Mouse (Mus musculus): ENCODE measurements at regions not wholly inside any gene's neighbourhood (a gene's known extent, or its start where the extent isn't known, plus 50 kb on each side); places are given as distances from the start of the nearest gene placed in this dataset.

GRCm38 (mm10) chr5:141091676-141092075, 91.3 kb upstream of the Card11 start:
- H3K9me3 ChIP-seq (replicated peaks): no peaks in the 10 kb centered on the region
- no peaks in the 10 kb centered on the region; the same call in 1 of the 2 replicates for H3K27me3 ChIP-seq
- 60% methylated on average over 14 of the region's 14 CpGs for WGBS
- H3K36me3 ChIP-seq: no peaks in the 10 kb centered on the region
- ATAC-seq (ENCODE audit: insufficient number of reproducible peaks, low FRiP score, low TSS enrichment, low read depth): no peak
- H3K4me1 ChIP-seq: no peaks in the 10 kb centered on the region
- H3K4me3 ChIP-seq (replicated peaks): no peak overlapping the region
- H3K9ac ChIP-seq: no peak overlapping the region
- no peak overlapping the region for H3K4me2 ChIP-seq (replicated peaks)
- H3K27ac ChIP-seq (replicated peaks): no peak overlapping the region

GRCm38 (mm10) chr5:141093641-141094040, 93.3 kb upstream of the Card11 start:
- no peaks in the 10 kb centered on the region; the same call in 1 of the 2 replicates for H3K27me3 ChIP-seq
- WGBS: 48% methylated on average over 4 of the region's 4 CpGs
- no peak for ATAC-seq (ENCODE audit: insufficient number of reproducible peaks, low FRiP score, low TSS enrichment, low read depth)
- no peaks in the 10 kb centered on the region for H3K4me1 ChIP-seq
- no peak overlapping the region for H3K4me3 ChIP-seq (replicated peaks)
- H3K9ac ChIP-seq: no peak overlapping the region
- H3K4me2 ChIP-seq (replicated peaks): no peak overlapping the region
- no peaks in the 10 kb centered on the region for H3K9me3 ChIP-seq (replicated peaks)
- H3K36me3 ChIP-seq: no peaks in the 10 kb centered on the region
- no peak overlapping the region for H3K27ac ChIP-seq (replicated peaks)

GRCm38 (mm10) chr5:141097878-141098277, 97.5 kb upstream of the Card11 start:
- H3K9ac ChIP-seq: no peak overlapping the region
- no peaks in the 10 kb centered on the region for H3K9me3 ChIP-seq (replicated peaks)
- no peaks in the 10 kb centered on the region for H3K4me1 ChIP-seq
- H3K4me2 ChIP-seq (replicated peaks): no peak overlapping the region
- no peaks in the 10 kb centered on the region for H3K27me3 ChIP-seq
- H3K4me3 ChIP-seq (replicated peaks): no peak overlapping the region
- no peak overlapping the region for H3K27ac ChIP-seq (replicated peaks)
- WGBS: 43% methylated on average over 4 of the region's 4 CpGs
- no peaks in the 10 kb centered on the region for H3K36me3 ChIP-seq
- ATAC-seq (ENCODE audit: insufficient number of reproducible peaks, low FRiP score, low TSS enrichment, low read depth): no peak

GRCm38 (mm10) chr5:141111666-141112065, 111.3 kb upstream of the Card11 start:
- Histone ChIP-seq H3K27me3 (no peaks in the 10 kb centered on the region), H3K9me3 (replicated peaks) (no peaks in the 10 kb centered on the region), H3K36me3 (no peaks in the 10 kb centered on the region), H3K9ac (no peak overlapping the region), H3K4me3 (replicated peaks) (no peak overlapping the region), H3K4me2 (replicated peaks) (no peak overlapping the region), H3K4me1 (peaks cover 4% of the 10 kb centered on the region; the same call in 1 of the 2 replicates), H3K27ac (replicated peaks) (no peak overlapping the region)
- 77% methylated on average over 3 of the region's 3 CpGs for WGBS
- ATAC-seq (ENCODE audit: insufficient number of reproducible peaks, low FRiP score, low TSS enrichment, low read depth): no peak

- no peak overlapping the region for H3K4me2 ChIP-seq (replicated peaks)
- H3K27ac ChIP-seq (replicated peaks): no peak overlapping the region
- 44% methylated on average over 4 of the region's 4 CpGs for WGBS
- H3K27me3 ChIP-seq: no peaks in the 10 kb centered on the region
- peaks cover 4% of the 10 kb centered on the region; the same call in 1 of the 2 replicates for H3K4me1 ChIP-seq
- no peak overlapping the region for H3K4me3 ChIP-seq (replicated peaks)
- H3K36me3 ChIP-seq: no peaks in the 10 kb centered on the region
- no peak overlapping the region for H3K9ac ChIP-seq
- no peaks in the 10 kb centered on the region for H3K9me3 ChIP-seq (replicated peaks)
- no peak for ATAC-seq (ENCODE audit: insufficient number of reproducible peaks, low FRiP score, low TSS enrichment, low read depth)
These were observed 115.0 kb upstream of the Card11 start for GRCm38 (mm10) chr5:141115273-141115904.

- peaks cover 4% of the 10 kb centered on the region; the same call in 1 of the 2 replicates for H3K4me1 ChIP-seq
- H3K36me3 ChIP-seq: no peaks in the 10 kb centered on the region
- H3K4me3 ChIP-seq (replicated peaks): no peak overlapping the region
- H3K27me3 ChIP-seq: no peaks in the 10 kb centered on the region
- no peak overlapping the region for H3K9ac ChIP-seq
- ATAC-seq (ENCODE audit: insufficient number of reproducible peaks, low FRiP score, low TSS enrichment, low read depth): no peak
- H3K9me3 ChIP-seq (replicated peaks): no peaks in the 10 kb centered on the region
- no peak overlapping the region for H3K4me2 ChIP-seq (replicated peaks)
- WGBS: 54% methylated on average over 8 of the region's 8 CpGs
- H3K27ac ChIP-seq (replicated peaks): no peak overlapping the region
These were observed 115.6 kb upstream of the Card11 start for GRCm38 (mm10) chr5:141115963-141116362.

- Histone ChIP-seq H3K4me3 (replicated peaks) (no peak overlapping the region), H3K36me3 (no peaks in the 10 kb centered on the region), H3K9me3 (replicated peaks) (no peaks in the 10 kb centered on the region), H3K9ac (no peak overlapping the region), H3K27ac (replicated peaks) (no peak overlapping the region), H3K27me3 (no peaks in the 10 kb centered on the region), H3K4me1 (no peaks in the 10 kb centered on the region), H3K4me2 (replicated peaks) (no peak overlapping the region)
- 80% methylated on average over 7 of the region's 7 CpGs for WGBS
- no peak for ATAC-seq (ENCODE audit: insufficient number of reproducible peaks, low FRiP score, low TSS enrichment, low read depth)
These were observed 115.4 kb upstream of the Sdk1 start for GRCm38 (mm10) chr5:141125870-141126269.

GRCm38 (mm10) chr5:141126536-141126935, 114.8 kb upstream of the Sdk1 start:
- no peaks in the 10 kb centered on the region for H3K4me1 ChIP-seq
- 89% methylated on average over 7 of the region's 7 CpGs for WGBS

GRCm38 (mm10) chr5:141131036-141131435, 110.3 kb upstream of the Sdk1 start:
- Histone ChIP-seq H3K27ac (replicated peaks) (no peak overlapping the region), H3K4me1 (0 out of 2 replicates have a peak, but pooled peaks cover 8% of the 10 kb centered on the region)
- 83% methylated on average over 1 of the region's 1 CpGs for WGBS

More at GRCm38 (mm10) chr5:141126536-141126935, 114.8 kb upstream of the Sdk1 start:
- no peak overlapping the region for H3K4me2 ChIP-seq (replicated peaks)
- no peak overlapping the region for H3K4me3 ChIP-seq (replicated peaks)
- no peaks in the 10 kb centered on the region for H3K9me3 ChIP-seq (replicated peaks)
- H3K36me3 ChIP-seq: no peaks in the 10 kb centered on the region
- no peak overlapping the region for H3K9ac ChIP-seq
- no peak for ATAC-seq (ENCODE audit: insufficient number of reproducible peaks, low FRiP score, low TSS enrichment, low read depth)
- H3K27me3 ChIP-seq: no peaks in the 10 kb centered on the region
- H3K27ac ChIP-seq (replicated peaks): no peak overlapping the region

GRCm38 (mm10) chr5:141131906-141132305, 109.4 kb upstream of the Sdk1 start:
- WGBS: 76% methylated on average over 9 of the region's 9 CpGs
- H3K9ac ChIP-seq: no peak overlapping the region
- H3K36me3 ChIP-seq: no peaks in the 10 kb centered on the region
- ATAC-seq (ENCODE audit: insufficient number of reproducible peaks, low FRiP score, low TSS enrichment, low read depth): no peak
- no peaks in the 10 kb centered on the region for H3K9me3 ChIP-seq (replicated peaks)
- H3K27me3 ChIP-seq: no peaks in the 10 kb centered on the region
- H3K4me2 ChIP-seq (replicated peaks): no peak overlapping the region
- H3K4me3 ChIP-seq (replicated peaks): no peak overlapping the region
- H3K27ac ChIP-seq (replicated peaks): no peak overlapping the region
- H3K4me1 ChIP-seq: 0 out of 2 replicates have a peak, but pooled peaks cover 12% of the 10 kb centered on the region

More at GRCm38 (mm10) chr5:141131036-141131435, 110.3 kb upstream of the Sdk1 start:
- no peak for ATAC-seq (ENCODE audit: insufficient number of reproducible peaks, low FRiP score, low TSS enrichment, low read depth)
- Histone ChIP-seq H3K4me3 (replicated peaks) (no peak overlapping the region), H3K9me3 (replicated peaks) (no peaks in the 10 kb centered on the region), H3K9ac (no peak overlapping the region), H3K36me3 (no peaks in the 10 kb centered on the region), H3K27me3 (no peaks in the 10 kb centered on the region), H3K4me2 (replicated peaks) (no peak overlapping the region)

GRCm38 (mm10) chr5:141136239-141136638, 105.1 kb upstream of the Sdk1 start:
- Histone ChIP-seq H3K4me2 (replicated peaks) (no peak overlapping the region), H3K27ac (replicated peaks) (no peak overlapping the region), H3K9me3 (replicated peaks) (no peaks in the 10 kb centered on the region), H3K4me1 (peaks cover 23% of the 10 kb centered on the region), H3K9ac (no peak overlapping the region), H3K36me3 (no peaks in the 10 kb centered on the region), H3K4me3 (replicated peaks) (no peak overlapping the region), H3K27me3 (no peaks in the 10 kb centered on the region)
- ATAC-seq (ENCODE audit: insufficient number of reproducible peaks, low FRiP score, low TSS enrichment, low read depth): no peak
- 24% methylated on average over 4 of the region's 4 CpGs for WGBS

GRCm38 (mm10) chr5:141137716-141138115, 103.6 kb upstream of the Sdk1 start:
- Histone ChIP-seq H3K9me3 (replicated peaks) (no peaks in the 10 kb centered on the region), H3K4me1 (peaks cover 23% of the 10 kb centered on the region), H3K9ac (no peak overlapping the region), H3K27ac (replicated peaks) (no peak overlapping the region), H3K4me2 (replicated peaks) (no peak overlapping the region), H3K36me3 (no peaks in the 10 kb centered on the region), H3K4me3 (replicated peaks) (no peak overlapping the region), H3K27me3 (no peaks in the 10 kb centered on the region)
- ATAC-seq (ENCODE audit: insufficient number of reproducible peaks, low FRiP score, low TSS enrichment, low read depth): no peak
- 74% methylated on average over 3 of the region's 3 CpGs for WGBS

Data from embryonic facial prominence, embryonic 15.5 days (tissue).